Mouse (Mus musculus): ENCODE data around the gene Ptprs.

Ptprs gene

DNA sequence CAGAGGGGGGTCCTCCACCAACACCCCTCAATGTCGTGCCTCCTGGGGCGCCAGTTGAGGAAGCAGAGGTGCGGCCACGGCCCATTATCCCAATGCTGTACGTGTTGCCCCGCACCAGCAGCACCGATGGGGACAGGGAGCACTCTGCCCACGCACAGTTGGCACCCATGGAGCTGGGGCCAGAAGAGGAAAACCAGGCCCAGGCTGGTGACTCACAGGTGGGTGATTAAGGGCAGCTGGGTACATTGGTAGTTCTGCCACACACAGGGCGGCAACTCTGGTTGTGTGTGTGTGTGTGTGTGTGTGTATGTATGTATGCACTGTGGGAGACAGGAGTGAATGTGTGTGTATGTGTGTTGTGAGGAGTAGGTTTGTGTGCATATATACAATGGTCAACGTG lies 82.4 kb downstream of the Ptprs start:
- in situ Hi-C loops (cut with MboI; ENCODE audit: unreplicated experiment in 2 of 2) = no loop called here

DNA sequence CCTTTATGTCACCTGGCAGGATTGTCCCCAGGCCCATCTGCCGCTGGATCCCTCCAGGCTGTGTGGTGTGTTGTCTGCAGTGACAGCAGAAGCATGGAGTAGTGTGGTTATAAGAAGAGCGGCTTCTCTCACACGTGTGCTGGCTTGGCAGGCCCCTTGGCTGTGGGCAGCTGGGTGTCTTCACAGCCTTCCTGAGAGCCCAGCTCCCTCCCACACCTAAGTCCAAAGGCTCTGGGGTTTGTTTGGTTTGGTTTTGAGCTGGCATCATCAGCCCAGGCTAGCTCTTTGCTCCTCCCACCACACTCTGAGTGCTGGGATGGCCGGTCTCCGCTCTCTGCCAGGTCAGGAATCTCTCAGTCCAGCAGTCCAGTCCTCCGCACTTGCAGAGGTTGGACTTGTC lies 83.0 kb downstream of the Ptprs start:
- in situ Hi-C loops (cut with MboI; ENCODE audit: unreplicated experiment in 2 of 2) = no loop called here

DNA sequence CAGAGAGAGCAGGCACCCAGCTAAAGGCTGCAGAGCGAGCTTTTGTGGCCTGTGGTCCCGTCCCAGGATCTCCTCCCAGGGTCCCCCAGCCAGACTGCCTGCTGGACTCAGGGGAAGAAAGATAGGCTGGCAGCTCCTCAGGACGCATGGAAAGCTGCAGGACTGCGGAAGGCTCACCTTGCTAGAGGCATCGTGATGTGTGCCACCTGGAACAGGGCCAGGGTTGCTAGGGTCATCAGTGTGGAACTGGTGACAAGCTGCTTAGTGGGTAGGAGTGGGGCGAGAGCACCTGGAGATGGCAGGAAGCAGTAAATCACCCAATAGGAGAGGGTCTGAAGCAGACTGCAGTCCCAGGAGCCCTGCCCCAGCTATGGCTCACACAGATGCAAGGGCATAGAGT lies 88.7 kb downstream of the Ptprs start:
- in situ Hi-C loops (cut with MboI; ENCODE audit: unreplicated experiment in 2 of 2) = no loop called here

DNA sequence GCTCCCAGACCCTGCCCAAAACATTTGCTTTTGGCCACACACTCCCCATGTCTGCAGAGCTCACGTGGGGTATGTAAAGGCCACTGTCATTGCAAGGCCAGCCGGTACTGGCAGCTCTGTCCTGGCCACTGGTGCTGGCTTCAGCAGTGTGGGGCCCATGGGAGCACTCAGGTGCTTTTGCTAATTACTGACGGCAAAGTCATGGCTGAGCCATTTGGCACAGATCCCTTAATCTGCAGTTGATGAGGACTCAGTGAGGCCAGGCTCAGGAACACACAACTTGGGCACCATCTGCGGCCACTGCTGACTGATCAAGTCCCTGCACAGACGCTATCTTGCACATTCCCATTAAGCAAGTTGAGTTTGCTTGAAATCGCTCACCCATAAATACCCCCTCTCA lies 91.4 kb downstream of the Ptprs start:
- in situ Hi-C loops (cut with MboI; ENCODE audit: unreplicated experiment in 2 of 2) = no loop called here

DNA sequence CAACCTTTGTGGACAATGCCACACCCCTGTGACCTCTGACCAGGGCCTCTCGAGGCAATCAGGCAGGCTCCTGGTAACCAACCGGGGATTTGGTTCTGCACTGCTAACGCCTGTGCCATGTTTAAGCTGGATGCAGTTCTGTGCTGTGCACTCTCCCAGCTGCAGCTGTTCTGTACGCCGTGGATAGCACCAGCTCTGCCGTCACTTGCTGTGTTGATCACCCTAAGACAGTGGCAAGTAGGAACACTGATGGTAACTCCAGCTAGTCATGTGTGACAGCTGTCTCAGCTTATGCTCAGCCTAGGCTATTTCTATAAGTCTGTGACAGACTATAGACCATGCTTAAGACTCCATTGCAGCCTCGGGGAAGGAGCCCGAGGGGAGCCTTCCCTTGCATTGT lies 93.3 kb downstream of the Ptprs start:
- in situ Hi-C loops (cut with MboI; ENCODE audit: unreplicated experiment in 2 of 2) = no loop called here

DNA sequence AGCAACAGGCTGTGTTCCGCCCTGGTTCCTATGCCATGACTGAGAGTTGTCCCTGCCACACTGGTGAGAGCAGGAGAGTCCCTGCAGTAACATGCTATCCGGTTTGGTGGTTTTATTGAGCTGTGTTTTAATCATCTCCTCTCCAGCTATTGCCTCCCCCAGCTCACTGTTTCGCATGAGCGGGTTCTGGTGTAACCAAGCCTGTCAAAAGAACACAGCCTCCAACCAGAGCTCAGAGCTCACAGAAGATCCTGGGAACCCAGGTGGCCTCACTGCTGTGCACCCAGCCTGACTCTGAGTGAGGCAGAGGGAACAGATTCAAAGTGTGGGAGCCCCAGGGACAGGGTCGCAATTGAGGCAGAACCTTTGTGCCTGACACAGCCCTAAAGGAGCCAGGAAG lies 95.1 kb downstream of the Ptprs start:
- in situ Hi-C loops (cut with MboI; ENCODE audit: unreplicated experiment in 2 of 2) = no loop called here

DNA sequence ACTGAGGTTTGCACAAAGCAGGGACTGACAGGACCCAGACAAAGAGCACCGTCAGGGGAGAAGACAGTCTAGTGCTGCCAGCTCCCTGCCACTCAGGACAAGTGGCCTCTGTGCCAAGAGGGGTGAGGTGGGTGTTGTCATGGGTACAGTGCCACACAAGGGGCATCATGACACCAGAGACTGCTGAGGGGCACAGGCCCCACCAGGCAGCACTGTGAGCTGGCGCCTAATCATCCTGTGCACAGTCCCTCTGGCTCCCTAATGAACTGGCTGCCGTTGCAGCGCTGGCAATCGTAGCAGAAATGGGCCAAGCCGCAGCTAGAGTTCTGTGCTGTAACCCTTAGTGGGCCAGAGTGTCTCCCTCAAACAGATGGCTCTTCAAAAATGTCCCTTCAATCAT lies 96.0 kb downstream of the Ptprs start:
- in situ Hi-C loops (cut with MboI; ENCODE audit: unreplicated experiment in 2 of 2) = no loop called here

DNA sequence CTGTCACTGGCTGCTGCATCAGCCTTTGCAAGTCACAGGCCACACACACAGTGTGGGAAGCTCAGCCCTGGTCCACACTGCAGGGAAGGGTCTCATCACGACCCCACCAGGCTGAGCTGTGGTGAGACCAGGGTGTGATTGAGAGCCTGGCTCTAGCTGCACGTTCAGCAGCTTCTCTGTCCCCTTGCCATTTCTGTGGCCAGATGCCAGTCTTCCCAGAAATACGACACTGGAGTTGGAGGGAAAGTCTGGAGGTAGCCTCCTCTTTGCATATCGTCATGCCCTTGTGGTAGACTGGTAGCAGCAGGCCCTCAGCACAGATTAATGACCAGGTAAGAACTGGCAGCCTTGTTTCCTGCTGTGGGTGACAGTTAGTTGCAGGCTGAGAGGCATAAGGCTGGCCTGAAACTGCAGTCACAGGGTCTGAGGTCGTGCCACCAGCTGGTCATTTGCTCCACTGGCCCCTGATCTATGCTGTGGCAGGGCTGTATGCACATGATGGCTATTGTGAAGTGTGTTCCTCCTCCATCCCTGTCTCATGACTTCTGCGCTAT lies 96.9 kb downstream of the Ptprs start:
- in situ Hi-C loops (cut with MboI; ENCODE audit: unreplicated experiment in 2 of 2) = no loop called here

DNA sequence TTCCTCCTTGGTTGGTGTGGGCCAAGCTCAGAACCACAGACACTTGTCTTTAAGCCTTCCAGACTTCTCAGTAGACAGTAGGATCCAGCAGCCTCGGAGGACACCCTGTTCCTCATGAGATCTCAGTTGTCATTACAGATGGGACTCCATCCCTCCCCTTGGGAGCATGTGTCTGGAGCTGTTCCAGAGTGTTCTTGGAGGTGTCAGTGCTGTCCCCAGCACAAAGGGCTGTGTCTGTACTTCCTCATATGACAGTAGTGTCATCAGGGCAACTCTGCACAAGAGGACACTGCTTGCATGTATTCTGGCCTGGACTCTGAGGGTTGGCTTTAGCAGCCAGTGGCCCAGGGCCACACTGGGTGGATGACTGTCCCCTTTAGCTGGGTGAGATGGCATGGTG lies 101.4 kb downstream of the Ptprs start:
- in situ Hi-C loops (cut with MboI; ENCODE audit: unreplicated experiment in 2 of 2) = no loop called here

DNA sequence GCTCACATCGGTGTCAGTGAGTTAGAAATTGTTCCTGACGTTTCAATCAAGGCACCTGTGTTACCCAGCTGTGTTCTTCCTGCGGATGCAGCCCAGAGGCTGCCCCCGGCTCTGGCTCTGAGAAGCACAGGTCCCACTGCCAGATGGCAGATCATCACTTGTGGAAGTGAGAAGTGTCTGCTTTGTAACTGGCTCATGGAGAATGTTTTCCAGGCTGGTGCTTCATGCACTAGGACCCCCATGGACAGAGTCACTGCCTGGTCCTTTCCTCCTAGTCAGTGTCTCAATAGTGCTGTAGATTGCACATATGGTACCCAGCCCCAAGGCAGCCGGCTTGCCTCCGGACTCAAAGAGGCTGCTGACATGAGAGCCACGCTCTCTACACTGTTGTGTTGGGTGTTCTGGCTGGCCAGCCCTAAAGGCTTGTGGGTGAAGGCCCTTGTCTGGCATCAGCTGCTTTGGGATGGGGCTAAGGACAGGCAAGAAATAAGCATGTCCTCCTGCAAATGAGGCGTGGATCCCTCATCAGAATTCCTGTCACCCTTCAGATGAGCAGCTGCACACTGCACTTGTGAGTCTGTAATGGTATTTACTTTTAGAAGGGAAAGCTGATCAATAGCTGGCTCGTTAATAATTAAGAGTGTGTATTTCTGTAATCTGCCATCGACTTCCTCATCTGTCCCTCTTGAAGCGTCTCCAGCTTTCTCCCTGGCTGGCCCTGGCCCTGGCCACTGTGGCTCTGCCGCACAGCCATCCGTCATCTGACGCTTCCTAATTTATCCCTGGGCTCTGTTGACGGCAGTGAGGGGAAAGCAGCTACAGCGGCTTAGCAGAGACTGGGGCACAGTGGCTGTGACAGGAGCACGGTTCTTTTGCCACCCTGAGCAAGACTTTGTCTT lies 102.9 kb downstream of the Ptprs start:
- in situ Hi-C loops (cut with MboI; ENCODE audit: unreplicated experiment in 2 of 2) = no loop called here

DNA sequence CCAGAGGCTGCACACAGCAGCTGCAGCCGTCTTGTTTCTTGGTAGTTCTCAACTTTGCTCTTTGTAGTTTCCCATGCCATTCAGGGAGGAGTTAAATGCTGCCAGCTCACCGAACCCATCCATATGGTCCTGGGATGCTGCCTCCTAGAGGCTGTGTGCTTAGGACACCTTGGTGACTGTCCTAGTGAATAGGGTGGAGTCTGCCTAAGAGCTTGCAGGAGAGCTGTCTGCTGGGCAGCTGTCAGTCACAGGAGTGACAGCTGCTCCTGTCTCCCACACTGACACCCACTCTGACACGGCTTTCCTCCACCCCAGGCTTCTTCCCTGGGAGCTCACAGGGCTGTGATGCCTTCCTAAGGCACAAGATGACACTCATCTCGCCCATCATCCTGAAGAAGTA lies 104.2 kb downstream of the Ptprs start:
- in situ Hi-C loops (cut with MboI; ENCODE audit: unreplicated experiment in 2 of 2) = no loop called here

DNA sequence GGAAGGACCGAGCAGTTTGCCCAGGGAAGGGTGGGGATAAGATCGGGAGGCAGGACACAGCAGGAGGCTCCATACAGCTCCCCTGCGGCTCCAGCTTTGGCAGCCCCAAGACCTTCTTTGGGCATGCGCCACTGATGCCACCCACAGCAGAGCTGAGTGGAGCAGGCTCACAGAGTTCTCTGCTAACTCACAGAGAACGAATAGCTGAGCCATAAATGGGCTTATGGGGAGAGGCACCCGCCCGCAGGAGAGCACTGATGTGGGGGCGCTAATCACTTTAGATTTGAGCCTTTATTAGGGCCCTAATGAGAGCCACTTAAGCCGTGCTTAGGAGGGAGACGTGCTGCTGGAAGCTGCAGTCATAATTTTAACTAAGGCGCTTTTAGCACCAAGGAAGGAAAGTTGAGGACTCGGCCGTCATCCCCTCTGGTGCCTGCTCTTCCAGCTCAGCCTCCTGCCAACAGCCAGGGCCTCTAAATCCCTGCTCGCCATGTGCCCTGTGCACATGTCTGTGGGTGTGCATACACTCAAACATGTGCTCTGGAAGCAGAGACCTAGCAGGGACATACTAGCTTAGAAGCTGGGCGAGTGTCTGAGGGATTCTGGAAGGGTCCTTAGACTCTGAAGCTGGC lies 105.1 kb downstream of the Ptprs start:
- in situ Hi-C loops (cut with MboI; ENCODE audit: unreplicated experiment in 2 of 2) = no loop called here

DNA sequence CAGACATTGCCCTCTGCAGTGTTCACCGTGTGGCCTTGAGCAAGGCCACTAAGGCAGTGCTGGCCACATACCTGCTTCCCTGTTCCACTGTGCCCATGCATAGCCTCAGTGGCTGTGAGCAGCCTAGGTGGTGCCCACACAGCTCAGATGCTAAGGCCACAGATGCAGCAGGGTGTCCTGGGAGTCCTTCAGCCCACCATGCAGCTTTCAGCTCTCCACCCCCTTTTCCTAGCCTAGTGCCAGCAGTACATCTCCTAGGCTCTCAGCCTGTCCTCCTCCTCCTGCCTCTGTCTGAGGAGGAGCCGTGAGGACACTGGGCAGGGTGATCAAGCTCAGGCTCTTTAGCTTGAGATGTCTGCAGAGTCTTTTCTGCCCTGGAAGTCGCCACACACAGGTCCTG lies 106.2 kb downstream of the Ptprs start:
- in situ Hi-C loops (cut with MboI; ENCODE audit: unreplicated experiment in 2 of 2) = no loop called here

DNA sequence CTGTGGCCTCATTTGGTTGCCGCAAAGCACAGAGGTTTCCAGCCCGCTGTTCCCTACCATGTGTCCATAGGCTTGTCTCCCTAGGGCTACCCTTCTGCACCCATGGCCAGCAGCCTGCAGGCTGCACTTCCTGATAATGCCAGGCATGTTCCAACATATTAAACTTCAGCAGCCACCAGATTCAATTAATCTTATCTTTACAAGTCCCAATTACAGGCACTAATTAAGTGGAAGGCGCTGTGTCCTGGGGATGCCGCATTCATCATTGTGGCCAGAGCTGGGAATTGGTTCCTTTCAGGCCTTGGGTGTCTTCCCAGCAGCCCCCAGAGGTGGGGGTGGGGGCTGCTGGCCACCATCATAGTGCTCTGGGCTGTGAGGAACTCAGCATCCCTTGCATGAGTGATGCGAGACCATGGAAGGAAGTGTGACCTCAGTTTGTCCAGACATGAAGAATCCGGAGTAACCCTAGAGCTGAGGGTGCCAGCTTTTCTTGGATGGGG lies 107.9 kb downstream of the Ptprs start:
- in situ Hi-C loops (cut with MboI; ENCODE audit: unreplicated experiment in 2 of 2) = no loop called here

DNA sequence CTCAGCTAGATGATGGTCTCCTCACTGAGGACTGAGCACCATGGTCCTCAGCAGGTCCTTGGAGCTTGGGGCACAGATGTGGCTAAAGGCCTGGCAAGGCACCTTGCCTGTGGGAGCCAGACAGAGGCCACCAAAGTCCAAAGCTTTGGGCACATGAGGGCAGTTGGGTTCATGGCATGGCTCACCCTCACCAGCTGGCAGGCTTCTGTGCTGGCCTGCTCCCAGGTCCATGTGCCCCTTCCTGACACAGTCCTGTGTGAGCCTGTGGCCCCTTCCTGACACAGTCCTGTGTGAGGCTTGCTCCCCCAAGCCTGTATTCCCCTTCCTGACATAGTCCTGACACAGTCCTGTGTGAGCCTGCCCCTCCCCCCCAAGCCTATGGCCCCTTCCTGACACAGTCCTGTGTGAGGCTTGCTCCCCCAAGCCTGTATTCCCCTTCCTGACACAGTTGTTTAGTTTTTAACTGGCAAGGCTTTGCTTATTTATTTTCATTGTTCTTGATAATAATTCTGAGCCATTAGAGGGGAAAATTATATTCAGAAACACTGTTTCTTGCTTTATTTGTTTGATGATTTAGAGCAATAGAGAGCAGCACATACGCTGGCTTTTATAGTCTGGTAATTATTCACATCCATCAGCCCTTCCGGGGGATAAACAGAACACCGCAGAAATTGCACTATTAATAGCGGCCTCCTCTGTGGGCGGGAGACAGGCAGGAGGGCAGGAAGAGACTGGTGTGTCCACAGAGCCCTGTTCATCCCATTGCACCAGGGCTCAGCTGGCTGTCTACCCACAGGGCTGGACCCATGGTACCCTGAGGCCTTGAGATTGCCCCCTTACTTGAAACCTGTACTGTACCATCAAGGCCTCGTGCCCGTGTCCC lies 110.3 kb downstream of the Ptprs start:
- in situ Hi-C loops (cut with MboI; ENCODE audit: unreplicated experiment in 2 of 2) = no loop called here
